Mouse (Mus musculus): Measurements from ENCODE around the gene Wdr6. TPM values are rescaled to one million over a fixed set of nuclear protein-coding genes. Genes with fewer than 3 reads are reported as not detected.
A peak's percentile ranks its signal among the peaks of the same experiment; 100 is the strongest.

Gene Wdr6
- total and polyA plus RNA-seq, 3 experiments = 13.3 to 17.2 (median 16.5) TPM

DNA sequence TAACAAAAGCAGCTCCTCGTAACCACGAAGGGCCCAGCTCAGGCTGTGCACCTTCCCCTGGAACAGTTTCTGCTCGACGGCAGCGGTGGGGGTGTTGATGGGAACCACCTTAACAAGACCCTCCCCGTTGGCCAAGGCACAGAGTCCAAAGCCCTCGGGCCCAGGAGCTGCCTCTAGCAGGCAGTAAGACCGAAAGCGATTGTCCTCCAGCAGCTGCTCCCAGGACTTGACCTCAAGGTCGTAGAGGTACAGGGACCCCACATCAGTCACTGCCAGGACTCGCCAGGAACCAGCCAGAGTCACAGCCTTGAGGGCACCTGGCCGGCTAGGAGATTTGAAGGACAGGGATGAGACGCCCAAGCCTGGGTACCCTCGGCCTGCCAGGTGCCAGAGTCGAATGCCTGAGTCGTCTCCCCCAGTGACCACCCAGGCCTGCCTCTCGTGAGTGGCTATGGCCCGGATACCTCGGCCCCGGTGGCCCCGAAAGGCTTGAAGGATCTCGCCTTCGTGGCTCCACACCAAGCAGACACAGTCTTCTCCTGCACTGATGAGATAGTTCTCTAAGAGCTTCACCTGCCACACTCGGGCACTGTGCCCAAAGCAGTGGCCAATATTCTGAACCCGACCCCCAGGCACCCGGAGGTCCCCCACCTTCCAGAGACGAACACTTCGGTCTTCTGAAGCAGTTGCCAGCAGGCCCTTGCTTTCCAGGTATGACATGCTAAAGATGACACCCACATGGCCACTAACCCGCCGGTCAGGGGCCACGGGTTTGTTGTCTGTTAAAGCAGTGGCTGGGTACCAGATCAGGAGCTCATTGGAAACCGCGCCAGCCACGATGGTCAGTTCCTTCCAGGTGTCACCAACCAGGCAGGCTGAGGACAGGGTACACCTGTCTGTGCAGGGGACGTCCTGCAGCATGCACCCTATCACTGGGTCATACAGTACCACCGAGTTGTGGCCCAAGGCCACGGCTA lies 2.9 kb downstream of the Wdr6 start:
- DNase-seq = no peak
- H3K27ac ChIP-seq = no peak overlapping the region
- H3K27me3 ChIP-seq (ENCODE audit: control insufficient read depth, insufficient read depth, low read length) = no peaks in the 10 kb centered on the region
- H3K4me3 ChIP-seq = no peak overlapping the region
- H3K36me3 ChIP-seq (ENCODE audit: control insufficient read depth, insufficient read depth, low read length) = no peaks in the 10 kb centered on the region
- H3K4me1 ChIP-seq (ENCODE audit: control insufficient read depth, insufficient read depth, low read length) = peaks cover 7% of the 10 kb centered on the region
- intact Hi-C loops (cut with DNase I) = loop anchor here (5.0 kb wide), 1 partner anchor 72 kb away; the partner anchor contains the start of gene Arih2
- 86% methylated on average over 37 of the region's 37 CpGs for WGBS
- TF ChIP-seq POLR2A (IDR thresholded peaks at IDR 0.05; ENCODE audit: insufficient read depth, low read depth, low read length) (no peak), CTCF (IDR thresholded peaks at IDR 0.05) (no peak), EP300 (IDR thresholded peaks at IDR 0.05; ENCODE audit: insufficient read depth, low read depth, low read length) (no peak)
- no peak overlapping the region for H3K9ac ChIP-seq (ENCODE audit: low read depth, low read length)
- no peaks in the 10 kb centered on the region; the same call in 1 of the 2 replicates for H3K79me2 ChIP-seq (replicated peaks; ENCODE audit: control insufficient read depth, insufficient read depth, low read length)

DNA sequence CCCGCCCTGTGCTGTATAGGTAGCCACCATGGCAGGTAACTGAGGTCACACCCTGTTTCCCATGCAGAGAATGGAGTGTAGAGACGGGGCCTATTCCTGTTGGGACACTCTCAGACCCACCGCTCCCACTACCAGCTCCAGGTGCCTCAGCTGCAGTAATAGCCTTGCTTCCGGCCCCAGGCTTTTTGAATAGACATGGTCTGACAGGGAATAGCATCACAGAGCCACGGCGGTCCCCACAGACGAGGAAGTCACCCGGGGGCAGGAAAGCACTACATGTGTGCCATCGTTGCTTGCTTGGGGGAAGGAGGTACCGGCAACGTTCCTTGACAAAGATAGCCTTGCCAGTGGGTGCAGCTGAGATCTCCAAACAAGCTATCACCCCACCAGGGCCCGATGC lies 3.6 kb downstream of the Wdr6 start:
- no peak for DNase-seq
- H3K36me3 ChIP-seq (ENCODE audit: control insufficient read depth, insufficient read depth, low read length) = no peaks in the 10 kb centered on the region
- no peaks in the 10 kb centered on the region for H3K27me3 ChIP-seq (ENCODE audit: control insufficient read depth, insufficient read depth, low read length)
- no peak overlapping the region for H3K9ac ChIP-seq (ENCODE audit: low read depth, low read length)
- no peak overlapping the region for H3K27ac ChIP-seq
- intact Hi-C loops (cut with DNase I) = loop anchor here (5.0 kb wide), 1 partner anchor 72 kb away; the partner anchor contains the start of gene Arih2
- no peaks in the 10 kb centered on the region; the same call in 1 of the 2 replicates for H3K79me2 ChIP-seq (replicated peaks; ENCODE audit: control insufficient read depth, insufficient read depth, low read length)
- no peak for TF ChIP-seq EP300 (IDR thresholded peaks at IDR 0.05; ENCODE audit: insufficient read depth, low read depth, low read length)
- no peak for TF ChIP-seq POLR2A (IDR thresholded peaks at IDR 0.05; ENCODE audit: insufficient read depth, low read depth, low read length)
- TF ChIP-seq CTCF (IDR thresholded peaks at IDR 0.05) = no peak
- H3K4me1 ChIP-seq (ENCODE audit: control insufficient read depth, insufficient read depth, low read length) = peaks cover 7% of the 10 kb centered on the region
- H3K4me3 ChIP-seq = no peak overlapping the region
- WGBS = 86% methylated on average over 12 of the region's 12 CpGs

GRCm38 (mm10) chr9:108573774-108574690 lies 4.5 kb downstream of the Wdr6 start:
- no peak for TF ChIP-seq EP300 (IDR thresholded peaks at IDR 0.05; ENCODE audit: insufficient read depth, low read depth, low read length)
- peak; percentile 55 for TF ChIP-seq CTCF (IDR thresholded peaks at IDR 0.05)
- intact Hi-C loops (cut with DNase I) = no loop called here
- H3K79me2 ChIP-seq (replicated peaks; ENCODE audit: control insufficient read depth, insufficient read depth, low read length) = no peaks in the 10 kb centered on the region; the same call in 1 of the 2 replicates
- no peaks in the 10 kb centered on the region for H3K36me3 ChIP-seq (ENCODE audit: control insufficient read depth, insufficient read depth, low read length)
- H3K4me3 ChIP-seq = no peak overlapping the region
- WGBS = 62% methylated on average over 26 of the region's 26 CpGs
- DNase-seq = no peak
- peaks cover 5% of the 10 kb centered on the region for H3K4me1 ChIP-seq (ENCODE audit: control insufficient read depth, insufficient read depth, low read length)
- no peaks in the 10 kb centered on the region for H3K27me3 ChIP-seq (ENCODE audit: control insufficient read depth, insufficient read depth, low read length)
- no peak overlapping the region for H3K9ac ChIP-seq (ENCODE audit: low read depth, low read length)
- no peak overlapping the region for H3K27ac ChIP-seq

DNA sequence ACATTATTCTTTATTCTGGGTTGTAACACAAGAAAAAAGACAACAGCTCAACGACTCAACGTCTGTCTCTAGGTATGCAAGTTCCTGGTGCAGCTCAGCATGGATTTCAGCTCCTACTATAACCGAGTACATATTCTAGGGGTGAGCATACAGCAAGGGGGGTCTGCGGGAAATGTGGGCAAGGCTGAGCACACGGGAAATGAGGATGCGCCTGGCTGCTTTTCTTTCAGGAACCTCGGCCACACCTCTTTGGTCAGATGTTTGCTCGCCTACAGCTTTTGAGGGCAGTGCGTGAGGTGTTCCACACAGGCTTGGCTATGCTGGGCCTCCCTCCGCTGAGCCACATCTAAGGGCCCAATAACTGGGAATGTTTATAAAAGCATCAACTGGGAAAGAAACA lies 6.2 kb downstream of the Wdr6 start:
- Histone ChIP-seq H3K4me1 (ENCODE audit: control insufficient read depth, insufficient read depth, low read length) (peaks cover 3% of the 10 kb centered on the region), H3K27ac (no peak overlapping the region), H3K36me3 (ENCODE audit: control insufficient read depth, insufficient read depth, low read length) (no peaks in the 10 kb centered on the region), H3K4me3 (no peak overlapping the region), H3K79me2 (replicated peaks; ENCODE audit: control insufficient read depth, insufficient read depth, low read length) (no peaks in the 10 kb centered on the region; the same call in 1 of the 2 replicates), H3K9ac (ENCODE audit: low read depth, low read length) (no peak overlapping the region), H3K27me3 (ENCODE audit: control insufficient read depth, insufficient read depth, low read length) (no peaks in the 10 kb centered on the region)
- peak in 1 of 2 experiments; percentile 3 for DNase-seq
- 84% methylated on average over 10 of the region's 10 CpGs for WGBS
- TF ChIP-seq CTCF (IDR thresholded peaks at IDR 0.05) = no peak
- TF ChIP-seq EP300 (IDR thresholded peaks at IDR 0.05; ENCODE audit: insufficient read depth, low read depth, low read length) = no peak
- TF ChIP-seq POLR2A (IDR thresholded peaks at IDR 0.05; ENCODE audit: insufficient read depth, low read depth, low read length) = no peak
- intact Hi-C loops (cut with DNase I) = no loop called here

GRCm38 (mm10) chr9:108571401-108571973 lies 7.1 kb downstream of the Wdr6 start:
- Histone ChIP-seq H3K27ac (no peak overlapping the region), H3K36me3 (ENCODE audit: control insufficient read depth, insufficient read depth, low read length) (no peaks in the 10 kb centered on the region), H3K9ac (ENCODE audit: low read depth, low read length) (no peak overlapping the region), H3K27me3 (ENCODE audit: control insufficient read depth, insufficient read depth, low read length) (no peaks in the 10 kb centered on the region), H3K79me2 (replicated peaks; ENCODE audit: control insufficient read depth, insufficient read depth, low read length) (no peaks in the 10 kb centered on the region; the same call in 1 of the 2 replicates), H3K4me3 (no peak overlapping the region), H3K4me1 (ENCODE audit: control insufficient read depth, insufficient read depth, low read length) (peaks cover 3% of the 10 kb centered on the region)
- WGBS = 95% methylated on average over 16 of the region's 16 CpGs
- peak in 1 of 2 experiments; percentile 2 for DNase-seq
- intact Hi-C loops (cut with DNase I) = no loop called here
- TF ChIP-seq POLR2A (IDR thresholded peaks at IDR 0.05; ENCODE audit: insufficient read depth, low read depth, low read length) (no peak), CTCF (IDR thresholded peaks at IDR 0.05) (no peak), EP300 (IDR thresholded peaks at IDR 0.05; ENCODE audit: insufficient read depth, low read depth, low read length) (no peak)
